Mouse (Mus musculus): ENCODE measurements around the gene Tmsb15b2.

- TF ChIP-seq CTCF (IDR thresholded peaks at IDR 0.05; ENCODE audit: control insufficient read depth, insufficient read depth, insufficient replicate concordance, low read depth, low read length) (no peak), POLR2A (IDR thresholded peaks at IDR 0.05; ENCODE audit: control insufficient read depth, low read depth, low read length) (no peak)
Measured at GRCm38 (mm10) chrX:136992978-136993547, 17.8 kb upstream of the Tmsb15b2 start, which contains the start of gene Zcchc18.
